Mouse (Mus musculus) liver, embryonic 11.5 days (tissue): Measurements from ENCODE around the gene Gm28035. TPM values are rescaled to one million over a fixed set of nuclear protein-coding genes. Genes with fewer than 3 reads are reported as not detected.

ENCODE experiments used
- ATAC-seq: fragments of 200-750 bp; cut with Nextera tagmentation; replicated peaks from 2 replicates; pipeline ENCODE4 v1.8.0; 2017; ENCODE audit warnings: moderate number of reproducible peaks, mild to moderate bottlenecking, moderate TSS enrichment, moderate library complexity; ENCODE audit not compliant: low FRiP score
- DNase-seq: peaks from one replicate; pipeline ENCODE4 v3.0.0-alpha.2; 2017; ENCODE audit warnings: low spot score
- H3K27ac ChIP-seq: fragments of 300-500 bp; sonication (generic); 2 replicates; pipeline ENCODE4 v1.5.1; 2014; ENCODE audit warnings: mild to moderate bottlenecking, low read depth, low read length, control low read depth
- H3K27me3 ChIP-seq: fragments of 300-500 bp; sonication (generic); replicated peaks from 2 replicates; pipeline ENCODE4 v1.6.1; 2014; ENCODE audit warnings: low read length, mixed read lengths; ENCODE audit not compliant: control insufficient read depth, insufficient read depth
- H3K36me3 ChIP-seq: fragments of 300-500 bp; sonication (generic); 2 replicates; pipeline ENCODE4 v1.6.1; 2014; ENCODE audit warnings: mild to moderate bottlenecking, low read length, moderate library complexity, mixed read lengths; ENCODE audit not compliant: control insufficient read depth, insufficient read depth
- H3K4me1 ChIP-seq: fragments of 300-500 bp; sonication (generic); replicated peaks from 2 replicates; pipeline ENCODE4 v1.6.1; 2014; ENCODE audit warnings: low read length, mixed read lengths; ENCODE audit not compliant: control insufficient read depth, insufficient read depth
- H3K4me2 ChIP-seq: fragments of 300-500 bp; sonication (generic); 2 replicates; pipeline ENCODE4 v1.6.1; 2014; ENCODE audit warnings: mild to moderate bottlenecking, control low read depth, moderate library complexity
- H3K4me3 ChIP-seq: fragments of 300-500 bp; sonication (generic); 2 replicates; pipeline ENCODE4 v1.5.1; 2014; ENCODE audit warnings: low read depth, low read length, control low read depth
- H3K9ac ChIP-seq: fragments of 300-500 bp; sonication (generic); 2 replicates; pipeline ENCODE4 v1.6.1; 2014; ENCODE audit warnings: low read depth, low read length, control low read depth
- H3K9me3 ChIP-seq: fragments of 300-500 bp; sonication (generic); 2 replicates; pipeline ENCODE4 v1.6.1; 2016; ENCODE audit warnings: low read length, inconsistent platforms, mixed read lengths; ENCODE audit not compliant: control insufficient read depth
- WGBS: fragments of 180-500 bp; shearing (Covaris S2); extraction: QIAGEN DNeasy Blood & Tissue Kit; methylation state at CpG from one replicate; pipeline ENCODE4 v1.1.7; 2014; 5-methylcytosine and 5-hydroxymethylcytosine counted together
- polyA plus RNA-seq: library from polyadenylated mRNA; unstranded; fragments of >200 nt; fragmentation: Nextera tagmentation; extraction: Ambion mirVana; gene quantifications from 2 replicates; pipeline ENCODE4 v1.2.1, GENCODE M21; 2014

Gm28035 gene
- polyA plus RNA-seq, 1 experiment from 2014 or later, result 0.16 TPM

DNA sequence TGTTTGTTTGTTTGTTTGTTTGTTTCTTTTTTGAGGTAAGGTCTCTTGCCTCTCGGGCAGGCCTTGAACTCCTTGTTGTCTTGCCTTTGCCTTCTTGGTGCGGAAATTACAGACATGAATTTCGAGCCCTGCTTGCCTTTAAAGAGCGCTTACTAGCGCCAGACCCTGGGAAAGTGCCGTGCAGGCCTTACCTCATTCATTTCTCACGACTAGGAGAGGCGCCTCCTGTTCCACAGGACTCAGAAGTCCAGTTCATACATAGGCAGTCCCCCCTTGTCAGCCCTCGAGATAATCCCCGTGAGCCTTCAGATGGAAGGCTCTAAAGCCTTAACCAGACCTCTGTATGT, 46.6 kb downstream of the Gm28035 start:
- Histone ChIP-seq H3K4me3 (peak overlapping the region; percentile 88), H3K27me3 (no peaks in the 10 kb centered on the region), H3K9me3 (no peaks in the 10 kb centered on the region), H3K36me3 (peaks cover 14% of the 10 kb centered on the region; the same call in 1 of the 2 replicates), H3K9ac (peak overlapping the region; percentile 93), H3K4me2 (peak overlapping the region; percentile 99), H3K4me1 (peaks cover 20% of the 10 kb centered on the region), H3K27ac (peak overlapping the region; percentile 75; the same call in 1 of the 2 replicates)
- DNase-seq (no peak), ATAC-seq (no peak)
- 0% methylated on average over 10 of the region's 10 CpGs for WGBS

DNA sequence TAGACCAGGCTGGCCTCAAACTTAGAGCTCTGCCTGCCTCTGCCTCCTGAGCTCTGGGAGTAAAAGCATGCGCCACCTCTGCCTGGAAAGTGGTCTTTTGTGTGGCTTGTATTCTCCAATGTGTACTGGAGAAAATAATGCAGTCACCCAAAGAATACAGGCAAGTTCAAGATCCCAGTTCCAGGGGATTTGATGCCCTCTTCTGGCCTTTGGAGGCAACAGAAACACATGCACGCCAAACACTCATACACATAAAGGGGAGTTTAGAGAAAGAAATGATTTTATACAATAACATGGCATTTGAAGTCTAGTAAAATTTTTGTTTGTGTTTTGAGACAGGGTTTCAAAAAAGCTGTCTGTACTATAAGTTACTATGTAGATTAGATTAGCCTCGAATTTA, 59.2 kb downstream of the Gm28035 start:
- WGBS, result 70% methylated on average over 3 of the region's 3 CpGs

DNA sequence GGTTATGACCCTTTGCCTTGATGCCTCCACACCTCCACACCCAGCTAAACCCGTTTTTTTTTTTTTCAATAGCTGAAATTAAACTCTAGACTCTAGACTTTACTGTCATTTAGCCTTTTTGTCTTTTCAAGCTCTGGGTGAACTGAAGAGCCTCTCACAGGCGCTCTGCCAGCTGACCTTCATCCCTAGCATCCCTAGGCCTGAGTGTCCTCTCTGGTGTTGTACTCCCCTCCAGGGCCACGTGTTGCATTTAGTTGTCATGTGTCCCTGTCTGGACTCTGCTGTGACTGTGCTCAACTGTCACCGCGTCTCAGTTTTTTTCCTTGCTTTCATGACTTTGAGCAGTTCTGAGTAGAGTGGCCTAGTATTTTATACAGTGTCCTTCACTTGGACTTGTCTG, 59.6 kb downstream of the Gm28035 start:
- WGBS, result 86% methylated on average over 5 of the region's 5 CpGs
- H3K4me2 ChIP-seq, result no peak overlapping the region
- H3K27ac ChIP-seq, result no peak overlapping the region
- H3K9me3 ChIP-seq, result no peaks in the 10 kb centered on the region
- H3K4me3 ChIP-seq, result no peak overlapping the region
- H3K4me1 ChIP-seq, result no peaks in the 10 kb centered on the region
- DNase-seq (no peak), ATAC-seq (no peak)
- H3K9ac ChIP-seq, result no peak overlapping the region
- H3K27me3 ChIP-seq, result no peaks in the 10 kb centered on the region
- H3K36me3 ChIP-seq, result peaks cover 31% of the 10 kb centered on the region

More for the DNA sequence above, 59.2 kb downstream of the Gm28035 start:
- Histone ChIP-seq H3K9ac (no peak overlapping the region), H3K27ac (no peak overlapping the region), H3K4me1 (no peaks in the 10 kb centered on the region), H3K27me3 (no peaks in the 10 kb centered on the region), H3K4me3 (no peak overlapping the region), H3K36me3 (peaks cover 29% of the 10 kb centered on the region), H3K4me2 (no peak overlapping the region), H3K9me3 (no peaks in the 10 kb centered on the region)
- DNase-seq (no peak), ATAC-seq (no peak)

DNA sequence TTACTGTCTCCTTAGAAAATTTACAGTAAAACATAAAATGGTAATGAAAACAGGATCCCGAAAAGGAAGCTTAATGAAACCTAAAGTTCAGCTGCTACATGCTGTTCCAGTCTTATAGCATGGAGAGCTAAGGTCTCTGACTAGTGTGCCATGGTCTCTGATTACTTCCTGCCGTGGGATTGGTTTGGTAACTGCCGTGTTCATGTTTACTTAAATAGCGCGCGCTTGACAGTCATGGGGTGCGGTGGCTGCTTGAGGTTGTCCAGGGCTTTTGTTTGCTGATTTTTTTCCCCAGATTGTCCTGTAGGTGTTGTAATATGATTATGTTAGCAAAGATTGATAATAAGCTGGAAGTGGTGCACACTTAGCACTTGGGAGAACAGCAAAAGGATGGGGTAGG, 65.7 kb downstream of the Gm28035 start:
- Histone ChIP-seq H3K4me3 (no peak overlapping the region), H3K9me3 (no peaks in the 10 kb centered on the region), H3K36me3 (peaks cover 52% of the 10 kb centered on the region), H3K27ac (no peak overlapping the region), H3K27me3 (no peaks in the 10 kb centered on the region), H3K4me2 (no peak overlapping the region), H3K4me1 (no peaks in the 10 kb centered on the region), H3K9ac (no peak overlapping the region)
- ATAC-seq, result no peak
- no peak for DNase-seq
- WGBS, result 91% methylated on average over 7 of the region's 7 CpGs

DNA sequence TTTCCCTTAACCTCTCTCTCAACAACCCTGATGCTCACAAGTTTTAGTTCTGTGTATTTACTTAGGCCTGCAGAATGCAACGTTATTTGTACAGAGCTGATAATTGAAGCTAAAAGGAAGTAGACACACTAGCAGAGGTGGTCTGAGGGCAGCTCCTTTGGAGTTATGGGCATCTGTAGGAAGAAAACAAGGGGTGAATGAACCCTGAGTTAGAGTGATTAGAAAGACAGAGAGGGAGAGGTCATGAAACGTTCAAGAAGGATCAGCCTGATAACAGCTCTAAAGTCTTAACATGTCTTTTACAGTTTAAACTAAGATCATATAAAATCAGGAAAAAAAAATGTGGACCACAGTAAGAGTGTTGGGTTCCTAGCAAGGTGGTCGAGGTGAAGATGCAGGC, 69.0 kb downstream of the Gm28035 start:
- Histone ChIP-seq H3K4me2 (no peak overlapping the region), H3K36me3 (peaks cover 70% of the 10 kb centered on the region), H3K4me3 (no peak overlapping the region), H3K27me3 (no peaks in the 10 kb centered on the region), H3K4me1 (no peaks in the 10 kb centered on the region), H3K9ac (no peak overlapping the region), H3K9me3 (no peaks in the 10 kb centered on the region), H3K27ac (no peak overlapping the region)
- WGBS, result 60% methylated on average over 3 of the region's 3 CpGs
- DNase-seq, result no peak
- ATAC-seq, result no peak

DNA sequence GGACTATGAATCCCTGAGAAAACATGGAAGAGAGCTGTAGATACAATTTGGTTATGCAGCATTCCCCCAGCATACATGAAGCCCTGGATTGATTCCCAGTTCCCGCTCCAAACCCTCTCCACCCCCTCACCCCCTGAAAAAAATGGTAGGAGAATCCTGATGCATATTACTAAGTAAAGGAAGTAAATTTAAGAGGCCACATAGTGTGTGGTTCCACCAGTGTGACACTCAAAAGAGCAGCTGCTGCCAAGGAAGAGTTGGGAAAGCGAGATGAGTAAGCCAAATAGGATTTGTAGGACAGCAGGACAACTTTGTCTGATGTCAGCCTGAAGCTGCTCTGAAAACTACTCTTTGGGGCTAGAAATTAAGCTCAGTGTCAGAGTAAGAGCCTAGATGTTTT, 71.1 kb downstream of the Gm28035 start:
- no peak for DNase-seq
- no peaks in the 10 kb centered on the region for H3K4me1 ChIP-seq
- H3K27ac ChIP-seq, result no peak overlapping the region
- no peak overlapping the region for H3K4me3 ChIP-seq
- no peaks in the 10 kb centered on the region for H3K27me3 ChIP-seq
- WGBS, result 93% methylated on average over 2 of the region's 2 CpGs
- H3K4me2 ChIP-seq, result no peak overlapping the region
- peaks cover 74% of the 10 kb centered on the region for H3K36me3 ChIP-seq
- no peaks in the 10 kb centered on the region for H3K9me3 ChIP-seq
- ATAC-seq, result no peak
- H3K9ac ChIP-seq, result no peak overlapping the region

DNA sequence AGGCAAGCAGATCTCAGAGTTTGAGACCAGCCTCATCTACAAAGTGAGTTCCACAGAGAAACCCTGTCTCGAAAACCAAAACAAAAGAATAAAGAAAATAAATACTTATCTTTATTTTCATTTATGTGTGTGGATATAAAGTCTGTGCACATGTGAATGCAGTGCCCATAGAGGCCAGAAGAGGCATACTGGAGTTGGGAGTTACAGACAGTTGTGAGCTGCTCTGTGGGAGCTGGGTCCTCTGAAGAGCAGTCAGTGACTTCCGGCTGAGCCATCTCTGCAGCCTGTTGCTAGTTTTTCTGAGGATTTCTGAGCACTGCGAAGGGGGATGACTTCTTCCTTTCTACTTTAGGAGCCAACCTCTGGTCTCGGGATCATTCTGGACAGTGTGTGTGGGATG, 75.8 kb downstream of the Gm28035 start:
- no peak overlapping the region for H3K27ac ChIP-seq
- H3K27me3 ChIP-seq, result no peaks in the 10 kb centered on the region
- ATAC-seq (no peak), DNase-seq (no peak)
- peaks cover 51% of the 10 kb centered on the region for H3K36me3 ChIP-seq
- H3K9ac ChIP-seq, result no peak overlapping the region
- H3K4me2 ChIP-seq, result no peak overlapping the region
- WGBS, result 93% methylated on average over 4 of the region's 4 CpGs
- no peak overlapping the region for H3K4me3 ChIP-seq
- no peaks in the 10 kb centered on the region for H3K9me3 ChIP-seq
- H3K4me1 ChIP-seq, result no peaks in the 10 kb centered on the region

DNA sequence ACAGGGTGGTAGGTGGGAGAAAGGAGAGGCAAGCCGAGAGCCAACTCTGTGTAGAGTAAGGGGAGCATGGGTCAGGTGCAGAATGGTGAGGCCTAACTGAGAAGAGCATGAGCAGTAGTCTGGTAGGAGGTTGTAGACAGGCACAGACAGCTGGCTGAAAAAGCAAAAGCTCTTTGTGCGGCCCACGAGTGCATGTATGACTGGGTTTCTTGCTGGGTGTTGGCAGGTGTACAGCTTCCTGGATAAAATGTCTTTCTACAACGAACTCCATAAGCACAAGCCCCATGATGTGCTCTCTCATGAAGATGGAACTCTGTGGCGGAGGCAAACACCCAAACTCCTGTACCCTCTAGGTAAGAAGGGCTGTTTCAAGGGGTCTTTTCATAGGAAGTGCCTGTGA, 76.6 kb downstream of the Gm28035 start:
- DNase-seq (no peak), ATAC-seq (no peak)
- 90% methylated on average over 5 of the region's 5 CpGs for WGBS
- H3K27ac ChIP-seq, result no peak overlapping the region
- no peaks in the 10 kb centered on the region for H3K4me1 ChIP-seq
- H3K4me2 ChIP-seq, result no peak overlapping the region
- peaks cover 56% of the 10 kb centered on the region for H3K36me3 ChIP-seq
- H3K4me3 ChIP-seq, result no peak overlapping the region
- H3K9ac ChIP-seq, result no peak overlapping the region
- no peaks in the 10 kb centered on the region for H3K9me3 ChIP-seq
- no peaks in the 10 kb centered on the region for H3K27me3 ChIP-seq

DNA sequence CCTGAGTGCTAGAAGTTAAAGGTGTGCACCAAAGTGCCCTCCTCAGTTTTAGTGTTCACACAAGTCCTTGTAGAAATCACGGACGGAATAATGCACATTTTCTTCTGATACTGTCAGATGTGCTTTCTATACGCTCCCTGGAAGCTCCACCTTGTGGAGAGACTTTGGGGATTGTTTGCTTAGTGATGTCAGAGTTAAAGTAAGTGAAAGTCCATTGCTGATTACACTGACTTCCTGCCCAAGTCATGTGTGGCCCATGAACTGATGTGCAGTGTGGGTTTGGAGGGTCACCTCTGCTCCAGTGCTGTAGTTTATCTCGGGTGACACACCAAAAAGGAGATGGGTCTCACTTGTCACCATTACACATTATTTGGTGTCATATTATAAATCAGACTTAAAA, 78.9 kb downstream of the Gm28035 start:
- Histone ChIP-seq H3K9me3 (no peaks in the 10 kb centered on the region), H3K4me1 (no peaks in the 10 kb centered on the region), H3K27ac (no peak overlapping the region), H3K4me3 (no peak overlapping the region), H3K36me3 (peaks cover 60% of the 10 kb centered on the region), H3K27me3 (no peaks in the 10 kb centered on the region), H3K9ac (no peak overlapping the region), H3K4me2 (no peak overlapping the region)
- ATAC-seq (no peak), DNase-seq (no peak)
- WGBS, result 88% methylated on average over 4 of the region's 4 CpGs
